Mouse (Mus musculus): Measurements from ENCODE around the gene Krt25.

Krt25 gene

GRCm38 (mm10) chr11:99295039-99295438, 27.7 kb downstream of the Krt25 start:
- H3K4me3 ChIP-seq (replicated peaks; ENCODE audit: low read length), result no peak overlapping the region
- H3K9me3 ChIP-seq (ENCODE audit: low read length), result no peaks in the 10 kb centered on the region
- peaks cover 10% of the 10 kb centered on the region; the same call in 1 of the 2 replicates for H3K27me3 ChIP-seq (ENCODE audit: insufficient read depth, low read length)
- no peaks in the 10 kb centered on the region for H3K36me3 ChIP-seq (ENCODE audit: insufficient read depth, low read length)
- no peak for TF ChIP-seq CTCF (conservative IDR thresholded peaks at IDR 0.05; ENCODE audit: low read length)
- TF ChIP-seq NANOG (IDR thresholded peaks at IDR 0.05; ENCODE audit: borderline replicate concordance, low read length), result no peak
- TF ChIP-seq POU5F1 (IDR thresholded peaks at IDR 0.05; ENCODE audit: borderline replicate concordance, low read length), result no peak
- H3K4me1 ChIP-seq (replicated peaks; ENCODE audit: low read depth, low read length), result no peaks in the 10 kb centered on the region

- Histone ChIP-seq H3K36me3 (ENCODE audit: insufficient read depth, low read length) (no peaks in the 10 kb centered on the region), H3K4me3 (replicated peaks; ENCODE audit: low read length) (no peak overlapping the region), H3K4me1 (replicated peaks; ENCODE audit: low read depth, low read length) (no peaks in the 10 kb centered on the region), H3K9me3 (ENCODE audit: low read length) (no peaks in the 10 kb centered on the region), H3K27me3 (ENCODE audit: insufficient read depth, low read length) (peaks cover 10% of the 10 kb centered on the region; the same call in 1 of the 2 replicates)
- TF ChIP-seq POU5F1 (IDR thresholded peaks at IDR 0.05; ENCODE audit: borderline replicate concordance, low read length) (no peak), CTCF (conservative IDR thresholded peaks at IDR 0.05; ENCODE audit: low read length) (peak; percentile 53), NANOG (IDR thresholded peaks at IDR 0.05; ENCODE audit: borderline replicate concordance, low read length) (no peak)
Observed at GRCm38 (mm10) chr11:99292846-99293245, 29.9 kb downstream of the Krt25 start.

GRCm38 (mm10) chr11:99284833-99285312, 37.9 kb downstream of the Krt25 start, which contains the start of gene Krt24:
Gene Krt24 (minus strand): TSS chr11:99285262.
- Histone ChIP-seq H3K36me3 (ENCODE audit: insufficient read depth, low read length) (no peaks in the 10 kb centered on the region), H3K27me3 (ENCODE audit: insufficient read depth, low read length) (peaks cover 26% of the 10 kb centered on the region), H3K4me3 (replicated peaks; ENCODE audit: low read length) (no peak within 1 kb of the TSS), H3K4me1 (replicated peaks; ENCODE audit: low read depth, low read length) (0 out of 2 replicates have a peak, but pooled peaks cover 5% of the 10 kb centered on the region), H3K9me3 (ENCODE audit: low read length) (no peaks in the 10 kb centered on the region)
- TF ChIP-seq CTCF (conservative IDR thresholded peaks at IDR 0.05; ENCODE audit: low read length), result no peak
- TF ChIP-seq POU5F1 (IDR thresholded peaks at IDR 0.05; ENCODE audit: borderline replicate concordance, low read length), result no peak
- TF ChIP-seq NANOG (IDR thresholded peaks at IDR 0.05; ENCODE audit: borderline replicate concordance, low read length), result no peak

- Histone ChIP-seq H3K27me3 (ENCODE audit: insufficient read depth, low read length) (peaks cover 26% of the 10 kb centered on the region), H3K4me3 (replicated peaks; ENCODE audit: low read length) (no peak overlapping the region), H3K4me1 (replicated peaks; ENCODE audit: low read depth, low read length) (0 out of 2 replicates have a peak, but pooled peaks cover 5% of the 10 kb centered on the region), H3K9me3 (ENCODE audit: low read length) (no peaks in the 10 kb centered on the region), H3K36me3 (ENCODE audit: insufficient read depth, low read length) (no peaks in the 10 kb centered on the region)
- TF ChIP-seq CTCF (conservative IDR thresholded peaks at IDR 0.05; ENCODE audit: low read length) (no peak), NANOG (IDR thresholded peaks at IDR 0.05; ENCODE audit: borderline replicate concordance, low read length) (no peak), POU5F1 (IDR thresholded peaks at IDR 0.05; ENCODE audit: borderline replicate concordance, low read length) (no peak)
Observed at GRCm38 (mm10) chr11:99284011-99284410, 38.7 kb downstream of the Krt25 start.

GRCm38 (mm10) chr11:99283334-99283733, 39.4 kb downstream of the Krt25 start:
- 0 out of 2 replicates have a peak, but pooled peaks cover 5% of the 10 kb centered on the region for H3K4me1 ChIP-seq (replicated peaks; ENCODE audit: low read depth, low read length)
- H3K36me3 ChIP-seq (ENCODE audit: insufficient read depth, low read length), result no peaks in the 10 kb centered on the region
- TF ChIP-seq POU5F1 (IDR thresholded peaks at IDR 0.05; ENCODE audit: borderline replicate concordance, low read length) (no peak), CTCF (conservative IDR thresholded peaks at IDR 0.05; ENCODE audit: low read length) (no peak), NANOG (IDR thresholded peaks at IDR 0.05; ENCODE audit: borderline replicate concordance, low read length) (no peak)
- H3K9me3 ChIP-seq (ENCODE audit: low read length), result no peaks in the 10 kb centered on the region
- no peak overlapping the region for H3K4me3 ChIP-seq (replicated peaks; ENCODE audit: low read length)
- peaks cover 26% of the 10 kb centered on the region for H3K27me3 ChIP-seq (ENCODE audit: insufficient read depth, low read length)

- Histone ChIP-seq H3K4me1 (replicated peaks; ENCODE audit: low read depth, low read length) (0 out of 2 replicates have a peak, but pooled peaks cover 5% of the 10 kb centered on the region), H3K4me3 (replicated peaks; ENCODE audit: low read length) (no peak overlapping the region), H3K9me3 (ENCODE audit: low read length) (no peaks in the 10 kb centered on the region), H3K27me3 (ENCODE audit: insufficient read depth, low read length) (peaks cover 26% of the 10 kb centered on the region), H3K36me3 (ENCODE audit: insufficient read depth, low read length) (no peaks in the 10 kb centered on the region)
- TF ChIP-seq NANOG (IDR thresholded peaks at IDR 0.05; ENCODE audit: borderline replicate concordance, low read length) (no peak), CTCF (conservative IDR thresholded peaks at IDR 0.05; ENCODE audit: low read length) (no peak), POU5F1 (IDR thresholded peaks at IDR 0.05; ENCODE audit: borderline replicate concordance, low read length) (no peak)
Observed at GRCm38 (mm10) chr11:99281116-99281515, 41.6 kb downstream of the Krt25 start.

- no peak for TF ChIP-seq POU5F1 (IDR thresholded peaks at IDR 0.05; ENCODE audit: borderline replicate concordance, low read length)
- TF ChIP-seq NANOG (IDR thresholded peaks at IDR 0.05; ENCODE audit: borderline replicate concordance, low read length), result no peak
- no peak for TF ChIP-seq CTCF (conservative IDR thresholded peaks at IDR 0.05; ENCODE audit: low read length)
- Histone ChIP-seq H3K4me1 (replicated peaks; ENCODE audit: low read depth, low read length) (0 out of 2 replicates have a peak, but pooled peaks cover 4% of the 10 kb centered on the region), H3K9me3 (ENCODE audit: low read length) (no peaks in the 10 kb centered on the region), H3K36me3 (ENCODE audit: insufficient read depth, low read length) (no peaks in the 10 kb centered on the region), H3K27me3 (ENCODE audit: insufficient read depth, low read length) (peaks cover 20% of the 10 kb centered on the region), H3K4me3 (replicated peaks; ENCODE audit: low read length) (no peak overlapping the region)
Observed at GRCm38 (mm10) chr11:99279986-99280385, 42.8 kb downstream of the Krt25 start.

GRCm38 (mm10) chr11:99276786-99277185, 46.0 kb downstream of the Krt25 start:
- Histone ChIP-seq H3K4me1 (replicated peaks; ENCODE audit: low read depth, low read length) (no peaks in the 10 kb centered on the region), H3K9me3 (ENCODE audit: low read length) (no peaks in the 10 kb centered on the region), H3K36me3 (ENCODE audit: insufficient read depth, low read length) (no peaks in the 10 kb centered on the region), H3K27me3 (ENCODE audit: insufficient read depth, low read length) (peaks cover 3% of the 10 kb centered on the region), H3K4me3 (replicated peaks; ENCODE audit: low read length) (no peak overlapping the region)
- TF ChIP-seq NANOG (IDR thresholded peaks at IDR 0.05; ENCODE audit: borderline replicate concordance, low read length) (no peak), CTCF (conservative IDR thresholded peaks at IDR 0.05; ENCODE audit: low read length) (no peak), POU5F1 (IDR thresholded peaks at IDR 0.05; ENCODE audit: borderline replicate concordance, low read length) (no peak)

GRCm38 (mm10) chr11:99275624-99276023, 47.1 kb downstream of the Krt25 start:
- Histone ChIP-seq H3K4me3 (replicated peaks; ENCODE audit: low read length) (no peak overlapping the region), H3K36me3 (ENCODE audit: insufficient read depth, low read length) (no peaks in the 10 kb centered on the region), H3K4me1 (replicated peaks; ENCODE audit: low read depth, low read length) (no peaks in the 10 kb centered on the region), H3K9me3 (ENCODE audit: low read length) (no peaks in the 10 kb centered on the region), H3K27me3 (ENCODE audit: insufficient read depth, low read length) (peaks cover 4% of the 10 kb centered on the region; the same call in 1 of the 2 replicates)
- TF ChIP-seq CTCF (conservative IDR thresholded peaks at IDR 0.05; ENCODE audit: low read length), result no peak
- TF ChIP-seq NANOG (IDR thresholded peaks at IDR 0.05; ENCODE audit: borderline replicate concordance, low read length), result no peak
- no peak for TF ChIP-seq POU5F1 (IDR thresholded peaks at IDR 0.05; ENCODE audit: borderline replicate concordance, low read length)

All from E14TG2a.4 (cell line).